Mouse (Mus musculus): ENCODE measurements around the gene Fat3. TPM values are rescaled to one million over a fixed set of nuclear protein-coding genes. Genes with fewer than 3 reads are reported as not detected.

Gene Fat3
- polyA plus RNA-seq, 1 experiment from 2014 or later = 2.3 TPM

DNA sequence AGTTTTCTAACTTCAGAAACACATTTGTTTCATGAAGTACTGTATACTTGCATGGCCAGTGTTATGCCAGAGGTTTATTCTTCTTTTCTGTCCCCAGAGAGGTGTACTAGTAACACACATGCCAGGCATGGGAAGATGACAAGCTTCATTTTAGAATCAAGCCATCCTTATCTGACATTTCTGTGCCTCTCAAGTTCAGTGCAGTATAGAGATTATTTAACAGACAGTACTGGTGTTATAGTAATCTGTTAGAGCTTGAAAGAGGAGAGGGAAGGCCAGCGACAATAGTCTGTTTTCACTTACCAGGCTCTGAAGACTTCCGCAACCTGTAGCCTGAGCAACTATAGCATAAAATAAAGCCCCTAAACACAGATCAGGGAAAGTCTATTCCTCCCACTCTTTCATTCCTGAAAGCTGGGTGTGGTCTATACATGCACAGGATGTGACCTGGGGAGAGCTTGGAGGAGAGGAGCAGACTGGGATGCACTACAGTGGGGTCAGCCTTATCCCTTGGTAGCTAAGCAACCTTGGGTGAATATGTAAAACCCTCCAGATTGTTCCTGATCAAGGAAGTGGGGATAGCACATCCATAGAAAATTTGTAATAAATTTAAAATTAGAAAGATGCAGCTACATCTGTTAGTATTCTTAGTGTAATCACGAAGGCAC is 557.5 kb downstream of the Fat3 start:
- Histone ChIP-seq H3K4me3 (ENCODE audit: low read depth, low read length) (no peak overlapping the region), H3K27me3 (ENCODE audit: control insufficient read depth, insufficient read depth, low read length) (no peaks in the 10 kb centered on the region), H3K27ac (ENCODE audit: low read depth, low read length) (no peak overlapping the region), H3K36me3 (ENCODE audit: control insufficient read depth, insufficient read depth, low read length) (no peaks in the 10 kb centered on the region), H3K9ac (ENCODE audit: low read depth, low read length) (no peak overlapping the region), H3K9me3 (replicated peaks; ENCODE audit: control insufficient read depth, low read length) (no peaks in the 10 kb centered on the region), H3K4me2 (no peak overlapping the region), H3K4me1 (ENCODE audit: control insufficient read depth, insufficient read depth, low read length) (no peaks in the 10 kb centered on the region)
- 90% methylated on average over 3 of the region's 3 CpGs for WGBS (ENCODE audit: insufficient replicate concordance)
- ATAC-seq (replicated peaks; ENCODE audit: insufficient number of reproducible peaks, low FRiP score, low TSS enrichment) = no peak

DNA sequence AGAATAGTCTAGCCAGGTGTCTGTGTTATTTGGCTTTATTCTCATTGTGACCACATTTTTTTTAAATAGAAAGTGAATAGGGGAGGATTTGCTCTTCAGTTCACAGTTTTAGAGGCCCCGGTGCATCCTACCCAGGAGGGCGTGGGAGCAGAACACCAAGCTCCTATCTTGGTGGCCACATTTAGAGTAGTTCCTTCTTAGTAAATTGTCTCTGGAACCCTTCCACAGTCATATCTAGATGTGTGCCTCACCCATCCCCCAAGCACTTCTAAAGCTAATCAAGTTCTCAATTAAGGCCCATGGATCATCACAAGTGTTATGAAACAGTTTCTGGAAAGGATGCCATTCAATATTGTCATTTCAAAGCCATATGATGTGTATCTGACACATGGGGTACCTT is 559.3 kb downstream of the Fat3 start:
- H3K27me3 ChIP-seq (ENCODE audit: control insufficient read depth, insufficient read depth, low read length) = no peaks in the 10 kb centered on the region
- no peak overlapping the region for H3K4me3 ChIP-seq (ENCODE audit: low read depth, low read length)
- 72% methylated on average over 2 of the region's 2 CpGs for WGBS (ENCODE audit: insufficient replicate concordance)
- H3K36me3 ChIP-seq (ENCODE audit: control insufficient read depth, insufficient read depth, low read length) = no peaks in the 10 kb centered on the region
- H3K9ac ChIP-seq (ENCODE audit: low read depth, low read length) = no peak overlapping the region
- H3K9me3 ChIP-seq (replicated peaks; ENCODE audit: control insufficient read depth, low read length) = no peaks in the 10 kb centered on the region
- no peak overlapping the region for H3K27ac ChIP-seq (ENCODE audit: low read depth, low read length)
- H3K4me2 ChIP-seq = no peak overlapping the region
- H3K4me1 ChIP-seq (ENCODE audit: control insufficient read depth, insufficient read depth, low read length) = no peaks in the 10 kb centered on the region
- no peak for ATAC-seq (replicated peaks; ENCODE audit: insufficient number of reproducible peaks, low FRiP score, low TSS enrichment)

- no peaks in the 10 kb centered on the region for H3K9me3 ChIP-seq (replicated peaks; ENCODE audit: control insufficient read depth, low read length)
- H3K4me1 ChIP-seq (ENCODE audit: control insufficient read depth, insufficient read depth, low read length) = no peaks in the 10 kb centered on the region
- H3K9ac ChIP-seq (ENCODE audit: low read depth, low read length) = no peak overlapping the region
- ATAC-seq (replicated peaks; ENCODE audit: insufficient number of reproducible peaks, low FRiP score, low TSS enrichment) = no peak
- H3K4me3 ChIP-seq (ENCODE audit: low read depth, low read length) = no peak overlapping the region
- no peak overlapping the region for H3K4me2 ChIP-seq
- H3K27ac ChIP-seq (ENCODE audit: low read depth, low read length) = no peak overlapping the region
- H3K27me3 ChIP-seq (ENCODE audit: control insufficient read depth, insufficient read depth, low read length) = no peaks in the 10 kb centered on the region
- 73% methylated on average over 7 of the region's 7 CpGs for WGBS (ENCODE audit: insufficient replicate concordance)
- H3K36me3 ChIP-seq (ENCODE audit: control insufficient read depth, insufficient read depth, low read length) = no peaks in the 10 kb centered on the region
These were observed 560.0 kb downstream of the Fat3 start for GRCm38 (mm10) chr9:15940933-15941673.

DNA sequence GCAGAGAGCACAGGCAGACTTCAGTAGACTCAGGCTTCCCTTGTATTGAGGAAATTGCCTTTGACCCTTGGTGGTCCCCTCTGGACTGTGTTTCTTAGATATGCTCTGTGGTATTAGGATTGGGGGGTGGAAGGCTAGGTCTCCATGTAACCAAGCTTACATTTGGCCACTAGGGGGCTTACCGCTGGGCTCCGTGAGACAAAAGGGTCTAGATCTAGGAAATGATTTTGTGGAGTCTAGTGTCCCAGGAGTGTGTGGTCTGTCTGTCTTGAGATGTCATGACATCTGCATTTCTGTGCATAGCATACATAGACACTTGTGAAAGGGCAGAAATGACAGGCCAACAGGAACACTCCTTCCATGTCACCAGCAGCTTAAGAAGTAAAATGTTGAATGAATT is 561.5 kb downstream of the Fat3 start:
- Histone ChIP-seq H3K36me3 (ENCODE audit: control insufficient read depth, insufficient read depth, low read length) (no peaks in the 10 kb centered on the region), H3K9ac (ENCODE audit: low read depth, low read length) (no peak overlapping the region), H3K27ac (ENCODE audit: low read depth, low read length) (no peak overlapping the region), H3K4me1 (ENCODE audit: control insufficient read depth, insufficient read depth, low read length) (no peaks in the 10 kb centered on the region), H3K4me3 (ENCODE audit: low read depth, low read length) (no peak overlapping the region), H3K4me2 (no peak overlapping the region), H3K9me3 (replicated peaks; ENCODE audit: control insufficient read depth, low read length) (no peaks in the 10 kb centered on the region), H3K27me3 (ENCODE audit: control insufficient read depth, insufficient read depth, low read length) (no peaks in the 10 kb centered on the region)
- WGBS (ENCODE audit: insufficient replicate concordance) = 34% methylated on average over 2 of the region's 2 CpGs
- no peak for ATAC-seq (replicated peaks; ENCODE audit: insufficient number of reproducible peaks, low FRiP score, low TSS enrichment)

DNA sequence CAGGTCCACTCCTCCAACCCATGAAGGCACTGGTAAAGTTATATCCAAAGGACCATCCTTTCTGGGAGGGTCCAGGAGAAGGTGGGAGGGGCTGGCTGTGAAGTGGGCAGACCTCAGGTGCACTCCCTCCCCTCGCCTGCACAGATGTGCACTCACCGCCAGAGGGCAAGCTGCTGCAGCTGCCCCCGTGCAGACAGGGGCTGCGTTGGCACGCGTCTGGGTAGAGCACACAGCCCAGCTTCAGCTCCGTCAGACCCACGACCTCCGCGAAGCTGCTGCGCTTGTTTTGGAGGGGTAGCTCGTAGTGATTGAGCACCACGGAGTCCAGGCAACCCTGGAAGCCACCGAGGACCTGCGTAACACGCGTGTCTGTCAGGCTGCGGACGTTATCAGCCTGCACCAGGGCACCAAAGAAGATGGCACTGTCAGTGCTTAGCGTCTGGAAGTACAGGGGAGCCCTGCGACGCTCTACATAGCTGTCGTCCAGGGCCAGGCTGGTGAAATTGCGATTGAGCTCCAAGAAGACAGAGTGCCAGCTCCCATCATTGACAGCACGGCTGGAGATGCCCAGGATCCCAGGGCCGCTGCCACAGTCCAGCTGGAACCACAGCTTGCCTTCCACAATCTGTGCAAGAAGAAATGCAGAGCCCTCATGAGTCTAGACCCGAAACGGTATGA is 563.1 kb downstream of the Fat3 start:
- no peak for ATAC-seq (replicated peaks; ENCODE audit: insufficient number of reproducible peaks, low FRiP score, low TSS enrichment)
- 62% methylated on average over 28 of the region's 28 CpGs for WGBS (ENCODE audit: insufficient replicate concordance)

GRCm38 (mm10) chr9:15930928-15931443 is 570.1 kb downstream of the Fat3 start:
- no peak overlapping the region for H3K4me2 ChIP-seq
- H3K27ac ChIP-seq (ENCODE audit: low read depth, low read length) = no peak overlapping the region
- no peaks in the 10 kb centered on the region for H3K36me3 ChIP-seq (ENCODE audit: control insufficient read depth, insufficient read depth, low read length)
- WGBS (ENCODE audit: insufficient replicate concordance) = 82% methylated on average over 5 of the region's 5 CpGs
- no peak overlapping the region for H3K4me3 ChIP-seq (ENCODE audit: low read depth, low read length)
- H3K4me1 ChIP-seq (ENCODE audit: control insufficient read depth, insufficient read depth, low read length) = no peaks in the 10 kb centered on the region
- H3K9ac ChIP-seq (ENCODE audit: low read depth, low read length) = no peak overlapping the region
- no peaks in the 10 kb centered on the region for H3K9me3 ChIP-seq (replicated peaks; ENCODE audit: control insufficient read depth, low read length)
- ATAC-seq (replicated peaks; ENCODE audit: insufficient number of reproducible peaks, low FRiP score, low TSS enrichment) = no peak
- H3K27me3 ChIP-seq (ENCODE audit: control insufficient read depth, insufficient read depth, low read length) = no peaks in the 10 kb centered on the region

More for the DNA sequence above, 563.1 kb downstream of the Fat3 start:
- Histone ChIP-seq H3K9ac (ENCODE audit: low read depth, low read length) (no peak overlapping the region), H3K27ac (ENCODE audit: low read depth, low read length) (no peak overlapping the region), H3K9me3 (replicated peaks; ENCODE audit: control insufficient read depth, low read length) (no peaks in the 10 kb centered on the region), H3K4me3 (ENCODE audit: low read depth, low read length) (no peak overlapping the region), H3K4me1 (ENCODE audit: control insufficient read depth, insufficient read depth, low read length) (no peaks in the 10 kb centered on the region), H3K4me2 (no peak overlapping the region), H3K36me3 (ENCODE audit: control insufficient read depth, insufficient read depth, low read length) (no peaks in the 10 kb centered on the region), H3K27me3 (ENCODE audit: control insufficient read depth, insufficient read depth, low read length) (no peaks in the 10 kb centered on the region)

- Histone ChIP-seq H3K9me3 (replicated peaks; ENCODE audit: control insufficient read depth, low read length) (no peaks in the 10 kb centered on the region), H3K4me1 (ENCODE audit: control insufficient read depth, insufficient read depth, low read length) (no peaks in the 10 kb centered on the region), H3K27ac (ENCODE audit: low read depth, low read length) (no peak overlapping the region), H3K36me3 (ENCODE audit: control insufficient read depth, insufficient read depth, low read length) (no peaks in the 10 kb centered on the region), H3K9ac (ENCODE audit: low read depth, low read length) (no peak overlapping the region), H3K27me3 (ENCODE audit: control insufficient read depth, insufficient read depth, low read length) (no peaks in the 10 kb centered on the region), H3K4me3 (ENCODE audit: low read depth, low read length) (no peak overlapping the region), H3K4me2 (no peak overlapping the region)
- no peak for ATAC-seq (replicated peaks; ENCODE audit: insufficient number of reproducible peaks, low FRiP score, low TSS enrichment)
- WGBS (ENCODE audit: insufficient replicate concordance) = 77% methylated on average over 2 of the region's 2 CpGs
These were observed 572.8 kb downstream of the Fat3 start for GRCm38 (mm10) chr9:15928331-15928730.

- H3K9me3 ChIP-seq (replicated peaks; ENCODE audit: control insufficient read depth, low read length) = no peaks in the 10 kb centered on the region
These were observed 573.6 kb downstream of the Fat3 start for GRCm38 (mm10) chr9:15927378-15928083.

More at GRCm38 (mm10) chr9:15927378-15928083, 573.6 kb downstream of the Fat3 start:
- no peaks in the 10 kb centered on the region for H3K27me3 ChIP-seq (ENCODE audit: control insufficient read depth, insufficient read depth, low read length)
- 56% methylated on average over 5 of the region's 5 CpGs for WGBS (ENCODE audit: insufficient replicate concordance)
- no peaks in the 10 kb centered on the region for H3K4me1 ChIP-seq (ENCODE audit: control insufficient read depth, insufficient read depth, low read length)
- H3K9ac ChIP-seq (ENCODE audit: low read depth, low read length) = no peak overlapping the region
- H3K36me3 ChIP-seq (ENCODE audit: control insufficient read depth, insufficient read depth, low read length) = no peaks in the 10 kb centered on the region
- no peak for ATAC-seq (replicated peaks; ENCODE audit: insufficient number of reproducible peaks, low FRiP score, low TSS enrichment)
- H3K27ac ChIP-seq (ENCODE audit: low read depth, low read length) = no peak overlapping the region
- H3K4me2 ChIP-seq = no peak overlapping the region
- no peak overlapping the region for H3K4me3 ChIP-seq (ENCODE audit: low read depth, low read length)
